Mouse (Mus musculus): ENCODE measurements at regions not wholly inside any gene's neighbourhood (a gene's known extent, or its start where the extent isn't known, plus 50 kb on each side); places are given as distances from the start of the nearest gene placed in this dataset.

DNA sequence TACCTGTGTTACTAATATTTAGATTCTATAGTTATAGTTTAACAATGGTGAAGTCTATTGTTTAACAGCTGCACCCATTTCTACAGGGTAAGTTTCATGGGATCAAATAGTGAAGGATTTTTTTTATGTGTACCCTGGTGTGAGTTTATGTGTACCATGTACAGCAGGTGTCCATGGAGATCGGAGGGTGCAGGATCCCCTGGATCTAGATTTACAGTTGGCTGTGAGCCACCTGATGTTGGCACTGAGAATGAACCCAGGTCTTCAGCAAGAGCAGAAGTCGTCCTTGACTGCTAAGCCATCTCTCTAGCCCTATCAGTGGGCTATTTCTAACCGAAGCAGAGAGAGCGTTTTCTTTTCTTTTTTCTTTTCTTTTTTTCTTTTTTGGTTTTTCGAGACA is 162.4 kb upstream of the Lef1 start:
- Histone ChIP-seq H3K9ac (no peak overlapping the region), H3K4me2 (replicated peaks) (no peak overlapping the region), H3K4me1 (peaks cover 12% of the 10 kb centered on the region), H3K27me3 (no peaks in the 10 kb centered on the region), H3K36me3 (no peaks in the 10 kb centered on the region), H3K4me3 (no peak overlapping the region), H3K27ac (no peak overlapping the region), H3K9me3 (no peaks in the 10 kb centered on the region)
- ATAC-seq (ENCODE audit: insufficient number of reproducible peaks, insufficient read depth, low FRiP score, low TSS enrichment) = no peak
- 87% methylated on average over 5 of the region's 5 CpGs for WGBS

DNA sequence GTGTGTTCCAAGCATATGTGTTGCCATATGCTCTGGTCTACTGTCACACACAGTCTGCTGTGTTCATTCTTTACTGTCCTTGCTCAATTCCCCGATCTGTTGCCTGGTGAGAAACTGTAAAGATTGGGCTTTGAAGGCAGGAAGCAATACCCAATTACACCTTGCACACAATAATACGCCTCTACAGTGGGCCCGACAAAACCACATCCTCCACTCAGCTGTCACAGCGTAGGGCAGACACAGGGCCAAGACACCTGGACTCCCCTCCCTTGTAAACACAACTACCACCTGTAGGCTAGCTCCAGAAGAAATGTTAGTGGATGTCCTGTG is 163.0 kb upstream of the Lef1 start:
- Histone ChIP-seq H3K36me3 (no peaks in the 10 kb centered on the region), H3K4me2 (replicated peaks) (no peak overlapping the region), H3K27me3 (no peaks in the 10 kb centered on the region), H3K4me1 (peaks cover 12% of the 10 kb centered on the region), H3K9me3 (no peaks in the 10 kb centered on the region), H3K27ac (no peak overlapping the region), H3K4me3 (no peak overlapping the region), H3K9ac (no peak overlapping the region)
- 74% methylated on average over 4 of the region's 4 CpGs for WGBS
- ATAC-seq (ENCODE audit: insufficient number of reproducible peaks, insufficient read depth, low FRiP score, low TSS enrichment) = no peak

DNA sequence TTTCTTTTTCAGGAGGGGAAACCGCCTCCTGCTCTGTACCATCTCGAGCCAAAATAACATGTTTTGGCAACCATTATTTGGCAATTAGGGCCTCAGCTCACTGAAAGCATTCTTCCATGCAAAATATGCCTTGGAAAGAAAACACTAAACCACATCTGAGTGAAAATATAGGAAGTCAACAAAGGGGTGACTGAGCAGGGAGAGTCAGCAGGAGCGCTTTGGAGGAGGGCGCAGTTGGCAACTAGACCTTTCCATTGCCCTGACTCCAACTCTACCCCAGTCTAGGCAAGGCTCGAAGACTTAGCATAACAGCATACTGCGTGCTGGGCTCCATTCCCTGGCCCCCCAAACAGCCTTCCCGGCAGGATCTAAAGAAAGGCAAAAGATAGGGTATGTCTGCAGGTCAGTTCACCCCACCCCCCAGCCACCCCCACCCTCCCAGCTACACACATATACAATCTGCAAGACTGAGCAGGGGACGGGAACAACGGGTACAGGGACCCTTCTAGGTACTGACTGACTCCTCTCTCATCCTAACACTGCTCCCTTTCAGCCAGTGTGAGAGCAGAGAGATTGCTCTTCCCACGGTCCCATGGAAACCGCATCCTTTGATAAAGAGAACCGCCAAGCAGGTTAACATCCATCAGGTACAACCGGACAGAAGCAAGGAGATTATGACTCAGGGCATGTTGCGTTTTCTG is 163.5 kb upstream of the Lef1 start:
- 67% methylated on average over 14 of the region's 14 CpGs for WGBS
- peak; percentile 75; the same call in 1 of the 2 replicates for ATAC-seq (ENCODE audit: insufficient number of reproducible peaks, insufficient read depth, low FRiP score, low TSS enrichment)
- H3K36me3 ChIP-seq = no peaks in the 10 kb centered on the region
- H3K27ac ChIP-seq = no peak overlapping the region
- H3K4me3 ChIP-seq = peak overlapping the region; percentile 32; the same call in 1 of the 2 replicates
- H3K4me2 ChIP-seq (replicated peaks) = peak overlapping the region; percentile 70
- no peak overlapping the region for H3K9ac ChIP-seq
- no peaks in the 10 kb centered on the region for H3K27me3 ChIP-seq
- peaks cover 12% of the 10 kb centered on the region for H3K4me1 ChIP-seq
- no peaks in the 10 kb centered on the region for H3K9me3 ChIP-seq

DNA sequence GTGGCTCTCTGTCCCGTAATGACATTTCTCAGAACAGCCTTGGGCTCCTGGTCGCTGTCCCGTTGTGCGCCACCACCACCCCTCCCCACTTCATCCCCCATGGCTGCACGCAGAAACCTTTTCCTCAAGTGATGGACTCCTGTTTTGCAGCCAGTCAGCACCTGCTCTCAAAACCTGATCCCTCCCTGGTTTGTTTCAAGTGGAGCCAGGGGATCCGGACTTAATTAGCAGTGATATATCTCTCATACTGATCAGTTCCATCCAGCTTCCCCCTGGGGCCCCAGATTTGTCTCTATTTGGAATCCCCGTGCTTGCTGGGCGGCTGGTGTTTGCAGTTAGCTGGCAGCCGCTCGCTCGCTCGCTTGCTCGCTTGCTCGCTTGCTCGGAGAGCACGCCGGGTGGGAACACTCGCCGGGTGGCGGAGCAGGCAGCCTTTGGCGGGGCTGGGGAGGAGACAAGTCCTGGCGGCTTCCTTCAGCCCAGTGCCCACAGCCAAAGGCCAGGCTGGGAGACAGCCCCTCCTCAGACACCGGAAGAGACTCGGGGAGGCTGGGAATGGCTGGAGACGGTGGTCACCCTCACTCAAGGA is 164.3 kb upstream of the Lef1 start:
- Histone ChIP-seq H3K27ac (peak overlapping the region; percentile 86), H3K4me3 (peak overlapping the region; percentile 32), H3K9ac (peak overlapping the region; percentile 51), H3K4me2 (replicated peaks) (peak overlapping the region; percentile 70), H3K9me3 (no peaks in the 10 kb centered on the region), H3K36me3 (no peaks in the 10 kb centered on the region), H3K4me1 (peaks cover 12% of the 10 kb centered on the region), H3K27me3 (no peaks in the 10 kb centered on the region)
- no peak for ATAC-seq (ENCODE audit: insufficient number of reproducible peaks, insufficient read depth, low FRiP score, low TSS enrichment)
- WGBS = under 1% methylated on average over 25 of the region's 25 CpGs

DNA sequence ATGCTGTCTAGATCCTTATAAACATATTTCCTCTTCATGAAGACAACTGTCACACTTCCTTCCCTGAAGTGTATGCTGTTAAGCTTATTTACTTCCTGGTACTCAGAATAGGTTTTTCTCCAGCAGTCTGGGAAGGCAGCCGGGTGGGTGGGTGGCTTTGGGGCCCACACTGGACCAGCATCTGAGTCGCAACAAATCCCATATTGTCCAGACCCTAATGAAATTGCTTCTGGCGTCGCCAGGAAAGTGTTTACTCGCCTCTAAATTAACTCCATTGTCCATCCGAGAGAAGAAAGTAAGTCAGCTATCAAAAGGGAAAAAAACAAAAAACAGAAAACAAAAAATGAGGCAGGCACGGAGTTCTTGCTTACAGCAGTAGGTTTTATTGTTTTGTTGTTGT is 164.9 kb upstream of the Lef1 start:
- Histone ChIP-seq H3K9ac (no peak overlapping the region), H3K4me3 (peak overlapping the region; percentile 32; the same call in 1 of the 2 replicates), H3K9me3 (no peaks in the 10 kb centered on the region), H3K27ac (peak overlapping the region; percentile 86; the same call in 1 of the 2 replicates), H3K4me1 (peaks cover 12% of the 10 kb centered on the region), H3K4me2 (replicated peaks) (peak overlapping the region; percentile 70), H3K36me3 (no peaks in the 10 kb centered on the region), H3K27me3 (no peaks in the 10 kb centered on the region)
- ATAC-seq (ENCODE audit: insufficient number of reproducible peaks, insufficient read depth, low FRiP score, low TSS enrichment) = no peak
- 8% methylated on average over 7 of the region's 7 CpGs for WGBS

DNA sequence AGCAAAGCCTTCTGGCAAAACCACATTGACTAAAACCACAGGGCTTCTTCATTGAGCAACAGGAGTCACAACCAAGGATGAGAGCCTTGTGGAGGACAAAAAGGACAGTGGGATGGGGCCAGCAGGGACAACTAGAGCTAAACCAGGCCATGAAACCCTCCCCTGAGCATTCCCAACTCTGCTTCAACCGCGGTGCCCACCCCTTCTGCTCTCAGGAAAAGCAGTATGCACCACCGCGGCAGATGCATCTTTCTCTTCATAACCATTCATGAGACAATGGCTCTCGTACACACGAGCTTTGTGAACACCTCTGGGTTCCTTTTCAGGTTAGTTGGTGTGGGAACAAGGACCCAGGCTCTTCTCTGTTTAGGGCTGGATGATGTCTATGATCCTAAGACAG is 166.0 kb upstream of the Lef1 start:
- Histone ChIP-seq H3K36me3 (no peaks in the 10 kb centered on the region), H3K4me2 (replicated peaks) (no peak overlapping the region), H3K9me3 (no peaks in the 10 kb centered on the region), H3K27me3 (no peaks in the 10 kb centered on the region), H3K9ac (no peak overlapping the region), H3K4me1 (peaks cover 12% of the 10 kb centered on the region), H3K27ac (no peak overlapping the region), H3K4me3 (no peak overlapping the region)
- WGBS = 94% methylated on average over 6 of the region's 6 CpGs
- no peak for ATAC-seq (ENCODE audit: insufficient number of reproducible peaks, insufficient read depth, low FRiP score, low TSS enrichment)

DNA sequence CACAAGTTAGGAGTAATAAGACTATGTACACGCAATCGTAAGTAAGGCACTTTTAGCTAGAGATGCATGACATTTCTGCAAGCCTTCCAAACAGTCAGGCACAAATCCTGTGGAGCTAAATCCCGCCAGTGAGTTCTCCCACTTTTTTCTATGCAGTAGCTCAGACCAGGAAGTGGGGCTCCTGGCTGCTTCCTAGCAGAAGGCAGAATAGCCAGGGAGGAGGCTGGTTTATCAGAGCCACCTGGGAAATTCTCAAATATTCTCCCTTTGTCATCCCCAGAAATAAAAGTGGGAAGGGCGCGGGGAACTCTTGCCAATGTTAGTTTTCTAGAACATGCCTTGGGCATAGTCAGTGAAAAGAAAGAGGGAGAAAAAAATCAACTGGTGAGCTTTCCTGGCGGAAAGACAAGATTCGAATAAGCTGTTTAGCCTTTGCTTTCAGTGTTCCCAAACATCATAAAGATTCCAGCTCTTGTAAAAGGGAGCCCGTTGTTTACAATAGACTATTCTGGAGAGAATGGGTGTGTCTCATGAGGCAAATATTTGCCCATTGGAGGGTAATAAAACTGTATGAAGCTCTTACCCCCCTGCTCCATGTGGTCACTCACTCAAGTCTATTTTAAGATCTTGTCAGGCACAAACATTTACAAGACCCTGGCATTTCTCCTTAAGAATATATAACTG is 167.2 kb upstream of the Lef1 start:
- no peak overlapping the region for H3K4me3 ChIP-seq
- no peaks in the 10 kb centered on the region for H3K36me3 ChIP-seq
- no peak overlapping the region for H3K9ac ChIP-seq
- WGBS = 82% methylated on average over 8 of the region's 8 CpGs
- H3K9me3 ChIP-seq = no peaks in the 10 kb centered on the region
- no peak overlapping the region for H3K4me2 ChIP-seq (replicated peaks)
- ATAC-seq (ENCODE audit: insufficient number of reproducible peaks, insufficient read depth, low FRiP score, low TSS enrichment) = no peak
- H3K27me3 ChIP-seq = no peaks in the 10 kb centered on the region
- peaks cover 12% of the 10 kb centered on the region for H3K4me1 ChIP-seq
- H3K27ac ChIP-seq = no peak overlapping the region

DNA sequence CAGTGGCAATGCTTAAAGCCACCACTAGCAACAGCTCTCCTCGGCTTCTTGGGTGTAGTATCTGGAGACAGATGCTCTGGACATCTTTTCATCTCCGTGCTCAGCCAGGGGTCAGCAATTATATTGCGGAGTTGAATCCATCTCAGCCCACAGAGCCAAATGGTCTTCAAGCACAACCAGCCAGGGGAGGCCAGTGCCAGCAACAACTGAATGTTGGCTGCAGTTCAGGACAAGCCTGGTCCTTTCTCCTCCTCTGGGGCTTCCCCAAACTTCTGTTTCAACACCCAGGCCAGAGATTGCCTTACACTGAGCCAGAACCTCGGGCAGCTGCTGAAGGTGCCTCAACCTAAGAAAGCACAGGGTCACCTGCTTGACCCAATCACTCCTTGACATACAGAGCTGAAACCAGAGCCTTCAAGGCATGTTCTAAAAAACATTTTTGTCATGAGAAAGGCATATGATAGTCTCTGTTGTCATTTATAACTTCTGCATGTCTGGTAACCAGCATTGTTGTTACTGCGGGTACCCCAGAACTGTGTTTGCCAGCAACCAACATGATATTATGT is 169.9 kb upstream of the Lef1 start:
- H3K4me3 ChIP-seq = no peak overlapping the region
- no peak for ATAC-seq (ENCODE audit: insufficient number of reproducible peaks, insufficient read depth, low FRiP score, low TSS enrichment)
- WGBS = 80% methylated on average over 5 of the region's 5 CpGs

DNA sequence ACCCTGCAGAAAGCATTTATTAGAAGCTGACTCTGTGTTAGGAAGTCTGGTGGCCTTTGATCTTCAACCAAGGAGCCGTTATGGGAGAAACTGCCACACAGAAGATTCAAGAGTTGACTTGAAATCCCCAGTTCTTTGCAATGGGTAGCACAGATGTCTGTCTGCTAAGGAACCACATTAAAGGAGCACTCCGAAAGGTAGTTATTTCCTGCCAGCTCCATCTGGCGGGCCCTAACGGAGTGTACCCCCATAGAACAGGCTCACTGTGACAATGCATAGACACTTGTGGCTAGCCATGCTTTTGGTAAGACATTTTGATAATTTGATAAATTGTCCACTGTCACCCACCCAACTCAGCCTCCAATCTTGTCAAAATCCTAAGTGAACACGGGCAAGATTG is 173.3 kb upstream of the Lef1 start:
- no peaks in the 10 kb centered on the region for H3K27me3 ChIP-seq
- H3K27ac ChIP-seq = no peak overlapping the region
- no peak overlapping the region for H3K4me2 ChIP-seq (replicated peaks)
- H3K9me3 ChIP-seq = no peaks in the 10 kb centered on the region
- H3K9ac ChIP-seq = no peak overlapping the region
- 70% methylated on average over 5 of the region's 5 CpGs for WGBS
- no peak overlapping the region for H3K4me3 ChIP-seq
- ATAC-seq (ENCODE audit: insufficient number of reproducible peaks, insufficient read depth, low FRiP score, low TSS enrichment) = no peak
- peaks cover 13% of the 10 kb centered on the region for H3K4me1 ChIP-seq
- no peaks in the 10 kb centered on the region for H3K36me3 ChIP-seq

More for the DNA sequence above, 169.9 kb upstream of the Lef1 start:
- no peak overlapping the region for H3K9ac ChIP-seq
- H3K27ac ChIP-seq = no peak overlapping the region
- no peak overlapping the region for H3K4me2 ChIP-seq (replicated peaks)
- peaks cover 11% of the 10 kb centered on the region for H3K4me1 ChIP-seq
- H3K36me3 ChIP-seq = no peaks in the 10 kb centered on the region
- H3K27me3 ChIP-seq = no peaks in the 10 kb centered on the region
- no peaks in the 10 kb centered on the region for H3K9me3 ChIP-seq

DNA sequence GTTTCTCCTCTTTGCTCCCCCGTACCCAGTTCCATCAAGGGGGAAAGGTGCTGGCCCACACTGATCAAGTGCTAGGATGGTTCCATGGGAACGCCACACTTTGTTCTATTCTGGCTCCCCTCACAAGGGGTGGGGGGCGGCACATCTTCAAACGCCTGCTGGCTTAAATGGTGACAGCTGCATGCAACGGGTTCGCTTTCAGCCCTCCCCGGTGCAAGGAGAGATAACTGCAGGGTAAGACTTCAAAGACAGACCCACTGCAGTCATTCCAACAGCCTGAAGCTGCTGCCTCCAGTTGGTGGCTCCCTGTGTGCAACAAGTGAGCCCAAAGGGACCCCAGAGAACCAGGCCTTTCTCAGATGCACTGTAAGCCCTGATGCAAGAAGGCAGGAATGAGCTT is 173.9 kb upstream of the Lef1 start:
- no peaks in the 10 kb centered on the region for H3K9me3 ChIP-seq
- H3K9ac ChIP-seq = no peak overlapping the region
- peak overlapping the region; percentile 48; the same call in 1 of the 2 replicates for H3K27ac ChIP-seq
- no peak for ATAC-seq (ENCODE audit: insufficient number of reproducible peaks, insufficient read depth, low FRiP score, low TSS enrichment)
- no peaks in the 10 kb centered on the region for H3K36me3 ChIP-seq
- WGBS = 30% methylated on average over 7 of the region's 7 CpGs
- no peak overlapping the region for H3K4me3 ChIP-seq
- no peak overlapping the region for H3K4me2 ChIP-seq (replicated peaks)
- no peaks in the 10 kb centered on the region for H3K27me3 ChIP-seq
- H3K4me1 ChIP-seq = peaks cover 13% of the 10 kb centered on the region

DNA sequence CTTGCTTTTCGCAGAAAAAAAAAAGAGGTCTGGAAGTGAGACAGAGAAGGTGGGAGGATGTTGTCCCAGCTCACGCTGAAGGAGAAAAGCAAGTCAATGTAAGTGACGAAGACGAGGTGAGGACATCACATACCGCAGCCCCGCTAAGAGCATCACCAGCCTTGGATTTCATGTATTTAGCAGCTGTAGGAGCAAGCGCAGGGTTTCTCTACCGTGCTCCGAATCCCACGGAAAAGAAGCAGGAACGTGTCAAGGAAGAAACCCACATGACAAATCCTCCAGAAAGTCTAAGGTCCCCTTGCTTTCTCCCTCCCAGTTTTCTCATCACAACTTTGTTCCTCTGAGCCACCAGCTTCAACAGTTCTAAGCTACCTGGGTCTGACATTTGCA is 174.3 kb upstream of the Lef1 start:
- H3K27ac ChIP-seq = peak overlapping the region; percentile 48; the same call in 1 of the 2 replicates
- H3K9me3 ChIP-seq = no peaks in the 10 kb centered on the region
- no peak overlapping the region for H3K9ac ChIP-seq
- H3K36me3 ChIP-seq = no peaks in the 10 kb centered on the region
- no peak overlapping the region for H3K4me2 ChIP-seq (replicated peaks)
- H3K4me3 ChIP-seq = no peak overlapping the region
- no peak for ATAC-seq (ENCODE audit: insufficient number of reproducible peaks, insufficient read depth, low FRiP score, low TSS enrichment)
- no peaks in the 10 kb centered on the region for H3K27me3 ChIP-seq
- 72% methylated on average over 11 of the region's 11 CpGs for WGBS
- peaks cover 13% of the 10 kb centered on the region for H3K4me1 ChIP-seq
